Mouse (Mus musculus) inflammation-experienced regulatory T-cells, adult 6 months (primary cell): ENCODE measurements around the gene Actr5. TPM values are rescaled to one million over a fixed set of nuclear protein-coding genes. Genes with fewer than 3 reads are reported as not detected.
A peak's percentile ranks its signal among the peaks of the same experiment; 100 is the strongest.

Source experiments
- ATAC-seq: one replicate; pipeline ENCODE4 v1.8.0; 2017
- polyA plus RNA-seq, 3 experiments: library from polyadenylated mRNA; unstranded; fragments of 100-300 nt; shearing (Covaris generic); gene quantifications; one replicate each; pipeline ENCODE4 v1.2.1; 2017

Gene Actr5
- 1 to 10 TPM; 2.5 to 5.2 (median 2.8) TPM for polyA plus RNA-seq

GRCm38 (mm10) chr2:158624718-158625222, at the start of gene Actr5:
Gene Actr5 (plus strand): TSS chr2:158624888.
- peak; percentile 92 for ATAC-seq

GRCm38 (mm10) chr2:158579979-158580378, 44.7 kb upstream of the Actr5 start:
- ATAC-seq: no peak

GRCm38 (mm10) chr2:158584621-158585358, 39.9 kb upstream of the Actr5 start:
- no peak for ATAC-seq

GRCm38 (mm10) chr2:158588524-158589271, 36.0 kb upstream of the Actr5 start:
- no peak for ATAC-seq

- ATAC-seq: no peak
These were observed 34.2 kb upstream of the Actr5 start for GRCm38 (mm10) chr2:158590495-158590894.

GRCm38 (mm10) chr2:158591286-158591685, 33.4 kb upstream of the Actr5 start:
- ATAC-seq: no peak

GRCm38 (mm10) chr2:158593371-158593770, 31.3 kb upstream of the Actr5 start:
- no peak for ATAC-seq

- no peak for ATAC-seq
These were observed 29.6 kb upstream of the Actr5 start for GRCm38 (mm10) chr2:158595103-158595502.

- no peak for ATAC-seq
These were observed 29.1 kb upstream of the Actr5 start for GRCm38 (mm10) chr2:158595577-158595976.

- ATAC-seq: no peak
These were observed 27.9 kb upstream of the Actr5 start for GRCm38 (mm10) chr2:158596803-158597202.

- no peak for ATAC-seq
These were observed 24.2 kb upstream of the Actr5 start for GRCm38 (mm10) chr2:158600517-158600916.

- no peak for ATAC-seq
These were observed 23.4 kb upstream of the Actr5 start for GRCm38 (mm10) chr2:158601326-158601725.

GRCm38 (mm10) chr2:158602663-158603062, 22.0 kb upstream of the Actr5 start:
- ATAC-seq: no peak

GRCm38 (mm10) chr2:158606511-158606964, 18.1 kb upstream of the Actr5 start:
- ATAC-seq: no peak

GRCm38 (mm10) chr2:158609681-158610080, 15.0 kb upstream of the Actr5 start:
- ATAC-seq: no peak

- ATAC-seq: no peak
These were observed 14.0 kb upstream of the Actr5 start, which contains the start of gene Slc32a1 for GRCm38 (mm10) chr2:158610488-158611325. Gene Slc32a1 (plus strand): TSS chr2:158610767.

GRCm38 (mm10) chr2:158611326-158611719, 13.4 kb upstream of the Actr5 start:
- ATAC-seq: no peak

GRCm38 (mm10) chr2:158611726-158612670, 12.7 kb upstream of the Actr5 start:
- no peak for ATAC-seq

- no peak for ATAC-seq
These were observed 11.9 kb upstream of the Actr5 start for GRCm38 (mm10) chr2:158612671-158613250.

GRCm38 (mm10) chr2:158613541-158614417, 10.9 kb upstream of the Actr5 start:
- peak; percentile 75 for ATAC-seq
